Mouse (Mus musculus): ENCODE measurements around the gene Gm49486. TPM values are rescaled to one million over a fixed set of nuclear protein-coding genes. Genes with fewer than 3 reads are reported as not detected.

Gene Gm49486
- polyA plus RNA-seq, 1 experiment: 0.05 TPM

GRCm38 (mm10) chr15:79292779-79293178 lies 63.6 kb downstream of the Gm49486 start:
- Histone ChIP-seq H3K79me2 (ENCODE audit: control insufficient read depth, insufficient read depth) (no peaks in the 10 kb centered on the region), H3K4me3 (no peak overlapping the region), H3K4me2 (ENCODE audit: low read depth) (no peak overlapping the region), H3K27me3 (ENCODE audit: control insufficient read depth, insufficient read depth, insufficient read length) (no peaks in the 10 kb centered on the region), H3K36me3 (ENCODE audit: control insufficient read depth, insufficient read depth) (no peaks in the 10 kb centered on the region), H3ac (ENCODE audit: control insufficient read depth, insufficient read length) (no peak overlapping the region)
- no peak for TF ChIP-seq CEBPB (IDR thresholded peaks at IDR 0.05; ENCODE audit: insufficient read depth, poor library complexity, severe bottlenecking)
- no peak for TF ChIP-seq TCF12 (IDR thresholded peaks at IDR 0.05; ENCODE audit: insufficient read depth, poor library complexity, severe bottlenecking)

GRCm38 (mm10) chr15:79298553-79298952 lies 69.4 kb downstream of the Gm49486 start:
- Histone ChIP-seq H3K36me3 (ENCODE audit: control insufficient read depth, insufficient read depth) (peaks cover under 1% of the 10 kb centered on the region), H3K4me3 (no peak overlapping the region), H3K27me3 (ENCODE audit: control insufficient read depth, insufficient read depth, insufficient read length) (no peaks in the 10 kb centered on the region), H3ac (ENCODE audit: control insufficient read depth, insufficient read length) (no peak overlapping the region), H3K79me2 (ENCODE audit: control insufficient read depth, insufficient read depth) (no peaks in the 10 kb centered on the region), H3K4me2 (ENCODE audit: low read depth) (no peak overlapping the region)
- TF ChIP-seq MYOG (IDR thresholded peaks at IDR 0.05; ENCODE audit: control insufficient read depth in 1 of 3, insufficient read depth in 1 of 3, insufficient read length in 2 of 3, low read depth in 2 of 3) (no peak), POLR2AphosphoS2 (IDR thresholded peaks at IDR 0.05; ENCODE audit: insufficient read length, low read depth) (no peak), TCF3 (IDR thresholded peaks at IDR 0.05; ENCODE audit: insufficient read length, low read depth) (no peak), POLR2A (IDR thresholded peaks at IDR 0.05; ENCODE audit: insufficient read length, low read depth) (no peak), MYOD1 (IDR thresholded peaks at IDR 0.05; ENCODE audit: control insufficient read depth in 1 of 3, insufficient read length in 2 of 3, low read depth in 2 of 3) (no peak), E2F4 (IDR thresholded peaks at IDR 0.05; ENCODE audit: insufficient read depth) (no peak), MAX (IDR thresholded peaks at IDR 0.05; ENCODE audit: low read depth) (no peak), USF1 (IDR thresholded peaks at IDR 0.05; ENCODE audit: low read depth) (no peak), SRF (IDR thresholded peaks at IDR 0.05; ENCODE audit: control insufficient read depth, insufficient read length, low read depth) (no peak), CEBPB (IDR thresholded peaks at IDR 0.05; ENCODE audit: insufficient read depth, poor library complexity, severe bottlenecking) (no peak), TCF12 (IDR thresholded peaks at IDR 0.05; ENCODE audit: insufficient read depth, poor library complexity, severe bottlenecking) (no peak), REST (IDR thresholded peaks at IDR 0.05; ENCODE audit: insufficient read depth, insufficient read length) (no peak)

GRCm38 (mm10) chr15:79299563-79300155 lies 70.5 kb downstream of the Gm49486 start:
- H3K27me3 ChIP-seq (ENCODE audit: control insufficient read depth, insufficient read depth, insufficient read length): no peaks in the 10 kb centered on the region
- H3K4me2 ChIP-seq (ENCODE audit: low read depth): peak overlapping the region; percentile 29
- no peaks in the 10 kb centered on the region for H3K79me2 ChIP-seq (ENCODE audit: control insufficient read depth, insufficient read depth)
- TF ChIP-seq MYOD1 (IDR thresholded peaks at IDR 0.05; ENCODE audit: control insufficient read depth in 1 of 3, insufficient read length in 2 of 3, low read depth in 2 of 3) (no peak), USF1 (IDR thresholded peaks at IDR 0.05; ENCODE audit: low read depth) (peak; percentile 73)
- H3K4me3 ChIP-seq: no peak overlapping the region
- H3K36me3 ChIP-seq (ENCODE audit: control insufficient read depth, insufficient read depth): peaks cover 9% of the 10 kb centered on the region
- H3ac ChIP-seq (ENCODE audit: control insufficient read depth, insufficient read length): no peak overlapping the region

GRCm38 (mm10) chr15:79303725-79304124 lies 74.5 kb downstream of the Gm49486 start:
- no peak overlapping the region for H3K4me2 ChIP-seq (ENCODE audit: low read depth)
- TF ChIP-seq E2F4 (IDR thresholded peaks at IDR 0.05; ENCODE audit: insufficient read depth) (no peak), REST (IDR thresholded peaks at IDR 0.05; ENCODE audit: insufficient read depth, insufficient read length) (no peak), MAX (IDR thresholded peaks at IDR 0.05; ENCODE audit: low read depth) (no peak), CEBPB (IDR thresholded peaks at IDR 0.05; ENCODE audit: insufficient read depth, poor library complexity, severe bottlenecking) (no peak), SRF (IDR thresholded peaks at IDR 0.05; ENCODE audit: control insufficient read depth, insufficient read length, low read depth) (no peak), MYOG (IDR thresholded peaks at IDR 0.05; ENCODE audit: control insufficient read depth in 1 of 3, insufficient read depth in 1 of 3, insufficient read length in 2 of 3, low read depth in 2 of 3) (no peak), TCF12 (IDR thresholded peaks at IDR 0.05; ENCODE audit: insufficient read depth, poor library complexity, severe bottlenecking) (no peak), TCF3 (IDR thresholded peaks at IDR 0.05; ENCODE audit: insufficient read length, low read depth) (no peak), POLR2AphosphoS2 (IDR thresholded peaks at IDR 0.05; ENCODE audit: insufficient read length, low read depth) (no peak), MYOD1 (IDR thresholded peaks at IDR 0.05; ENCODE audit: control insufficient read depth in 1 of 3, insufficient read length in 2 of 3, low read depth in 2 of 3) (no peak)
- H3K27me3 ChIP-seq (ENCODE audit: control insufficient read depth, insufficient read depth, insufficient read length): no peaks in the 10 kb centered on the region
- no peak overlapping the region for H3ac ChIP-seq (ENCODE audit: control insufficient read depth, insufficient read length)
- H3K4me3 ChIP-seq: no peak overlapping the region
- H3K79me2 ChIP-seq (ENCODE audit: control insufficient read depth, insufficient read depth): no peaks in the 10 kb centered on the region
- peaks cover 9% of the 10 kb centered on the region for H3K36me3 ChIP-seq (ENCODE audit: control insufficient read depth, insufficient read depth)

GRCm38 (mm10) chr15:79304832-79305231 lies 75.6 kb downstream of the Gm49486 start:
- H3K27me3 ChIP-seq (ENCODE audit: control insufficient read depth, insufficient read depth, insufficient read length): no peaks in the 10 kb centered on the region
- H3K4me3 ChIP-seq: no peak overlapping the region
- TF ChIP-seq MYOD1 (IDR thresholded peaks at IDR 0.05; ENCODE audit: control insufficient read depth in 1 of 3, insufficient read length in 2 of 3, low read depth in 2 of 3): no peak
- TF ChIP-seq POLR2A (IDR thresholded peaks at IDR 0.05; ENCODE audit: insufficient read length, low read depth): no peak
- no peak for TF ChIP-seq USF1 (IDR thresholded peaks at IDR 0.05; ENCODE audit: low read depth)
- TF ChIP-seq SRF (IDR thresholded peaks at IDR 0.05; ENCODE audit: control insufficient read depth, insufficient read length, low read depth): no peak
- TF ChIP-seq MAX (IDR thresholded peaks at IDR 0.05; ENCODE audit: low read depth): no peak
- TF ChIP-seq E2F4 (IDR thresholded peaks at IDR 0.05; ENCODE audit: insufficient read depth): no peak
- no peak for TF ChIP-seq CEBPB (IDR thresholded peaks at IDR 0.05; ENCODE audit: insufficient read depth, poor library complexity, severe bottlenecking)
- TF ChIP-seq TCF12 (IDR thresholded peaks at IDR 0.05; ENCODE audit: insufficient read depth, poor library complexity, severe bottlenecking): no peak
- no peak for TF ChIP-seq TCF3 (IDR thresholded peaks at IDR 0.05; ENCODE audit: insufficient read length, low read depth)
- H3K79me2 ChIP-seq (ENCODE audit: control insufficient read depth, insufficient read depth): no peaks in the 10 kb centered on the region
- H3K4me2 ChIP-seq (ENCODE audit: low read depth): no peak overlapping the region
- no peak overlapping the region for H3ac ChIP-seq (ENCODE audit: control insufficient read depth, insufficient read length)
- peaks cover 9% of the 10 kb centered on the region for H3K36me3 ChIP-seq (ENCODE audit: control insufficient read depth, insufficient read depth)
